Mouse (Mus musculus) hindbrain, embryonic 13.5 days (tissue): ENCODE results near the gene Glyctk. TPM values are rescaled to one million over a fixed set of nuclear protein-coding genes. Genes with fewer than 3 reads are reported as not detected.
"Not testable (repeated sequence)": the region's sequence is repeated elsewhere in the genome, so short reads cannot be mapped to it uniquely, and the experiment has no call there.

Source experiments
- ATAC-seq: fragments of 200-750 bp; cut with Nextera tagmentation; 2 replicates; pipeline ENCODE4 v1.8.0; 2017; ENCODE audit warnings: moderate TSS enrichment; ENCODE audit not compliant: low FRiP score
- H3K27ac ChIP-seq: fragments of 300-500 bp; sonication (generic); 2 replicates; pipeline ENCODE4 v1.5.1; 2015; ENCODE audit warnings: inconsistent platforms, mild to moderate bottlenecking, moderate library complexity
- H3K27me3 ChIP-seq: fragments of 300-500 bp; sonication (generic); 2 replicates; pipeline ENCODE4 v1.6.1; 2015; ENCODE audit warnings: mild to moderate bottlenecking, inconsistent platforms
- H3K36me3 ChIP-seq: fragments of 300-500 bp; sonication (generic); 2 replicates; pipeline ENCODE4 v1.6.1; 2015; ENCODE audit warnings: mild to moderate bottlenecking, inconsistent platforms
- H3K4me1 ChIP-seq: fragments of 300-500 bp; sonication (generic); replicated peaks from 2 replicates; pipeline ENCODE4 v1.6.1; 2015; ENCODE audit warnings: inconsistent platforms
- H3K4me2 ChIP-seq: fragments of 300-500 bp; sonication (generic); 2 replicates; pipeline ENCODE4 v1.6.1; 2015; ENCODE audit warnings: inconsistent platforms, mild to moderate bottlenecking, moderate library complexity
- H3K4me3 ChIP-seq: fragments of 300-500 bp; sonication (generic); 2 replicates; pipeline ENCODE4 v1.5.1; 2015; ENCODE audit warnings: mild to moderate bottlenecking, inconsistent platforms
- H3K9ac ChIP-seq: fragments of 300-500 bp; sonication (generic); 2 replicates; pipeline ENCODE4 v1.6.1; 2015; ENCODE audit warnings: mild to moderate bottlenecking, inconsistent platforms
- H3K9me3 ChIP-seq: fragments of 300-500 bp; sonication (generic); 2 replicates; pipeline ENCODE4 v1.6.1; 2016; ENCODE audit warnings: inconsistent platforms
- WGBS: fragments of 180-500 bp; shearing (Covaris S2); methylation state at CpG from one replicate; pipeline ENCODE4 v1.1.7; 2015; 5-methylcytosine and 5-hydroxymethylcytosine counted together
- polyA plus RNA-seq: library from polyadenylated mRNA; unstranded; fragments of >200 nt; fragmentation: Nextera tagmentation; extraction: Ambion mirVana; gene quantifications from 2 replicates; pipeline ENCODE4 v1.2.1, GENCODE M21; 2015

The Glyctk gene
- polyA plus RNA-seq, 1 experiment from 2014 or later: 5.7 TPM

GRCm38 (mm10) chr9:106173363-106173762 is 15.4 kb upstream of the Glyctk start:
- Histone ChIP-seq H3K27ac (no peak overlapping the region), H3K4me2 (peak overlapping the region; percentile 71), H3K9me3 (no peaks in the 10 kb centered on the region), H3K4me1 (peaks cover 51% of the 10 kb centered on the region), H3K36me3 (peaks cover 19% of the 10 kb centered on the region), H3K27me3 (no peaks in the 10 kb centered on the region), H3K4me3 (peak overlapping the region; percentile 93), H3K9ac (no peak overlapping the region)
- no peak for ATAC-seq
- 56% methylated on average over 2 of the region's 2 CpGs for WGBS

- Histone ChIP-seq H3K9me3 (no peaks in the 10 kb centered on the region), H3K4me1 (peaks cover 51% of the 10 kb centered on the region), H3K27ac (no peak overlapping the region), H3K4me2 (peak overlapping the region; percentile 71), H3K36me3 (peaks cover 12% of the 10 kb centered on the region), H3K27me3 (no peaks in the 10 kb centered on the region), H3K4me3 (peak overlapping the region; percentile 93), H3K9ac (no peak overlapping the region)
- ATAC-seq: no peak
- 30% methylated on average over 3 of the region's 3 CpGs for WGBS
Measured at GRCm38 (mm10) chr9:106172527-106172926, 14.6 kb upstream of the Glyctk start.

GRCm38 (mm10) chr9:106171346-106172158 is 13.6 kb upstream of the Glyctk start:
- H3K9me3 ChIP-seq: no peaks in the 10 kb centered on the region
- H3K4me3 ChIP-seq: peak overlapping the region; percentile 93
- H3K27me3 ChIP-seq: no peaks in the 10 kb centered on the region
- H3K36me3 ChIP-seq: 0 out of 2 replicates have a peak, but pooled peaks cover 3% of the 10 kb centered on the region
- peak overlapping the region; percentile 71 for H3K4me2 ChIP-seq
- peaks cover 51% of the 10 kb centered on the region for H3K4me1 ChIP-seq
- H3K9ac ChIP-seq: peak overlapping the region; percentile 95
- under 1% methylated on average over 30 of the region's 30 CpGs for WGBS
- peak overlapping the region; percentile 99 for H3K27ac ChIP-seq
- ATAC-seq: peak; percentile 70

GRCm38 (mm10) chr9:106170556-106171345 is 12.8 kb upstream of the Glyctk start, which contains the start of gene Wdr82:
Gene Wdr82, plus strand, starts transcription at chr9:106170928.
- WGBS: under 1% methylated on average over 74 of the region's 81 CpGs
- no peaks in the 10 kb centered on the region for H3K27me3 ChIP-seq
- H3K27ac ChIP-seq: peak within 1 kb of the TSS; percentile 99
- peak within 1 kb of the TSS; percentile 95 for H3K9ac ChIP-seq
- no peaks in the 10 kb centered on the region for H3K36me3 ChIP-seq
- peak within 1 kb of the TSS; percentile 93 for H3K4me3 ChIP-seq
- no peaks in the 10 kb centered on the region for H3K9me3 ChIP-seq
- peak within 1 kb of the TSS; percentile 71 for H3K4me2 ChIP-seq
- peak; percentile 89 for ATAC-seq
- peaks cover 44% of the 10 kb centered on the region for H3K4me1 ChIP-seq

GRCm38 (mm10) chr9:106169917-106170316 is 12.0 kb upstream of the Glyctk start:
- 0 out of 2 replicates have a peak overlapping the region, but pooled peaks have one; percentile 99 for H3K27ac ChIP-seq
- peak overlapping the region; percentile 95; the same call in 1 of the 2 replicates for H3K9ac ChIP-seq
- H3K4me3 ChIP-seq: peak overlapping the region; percentile 93
- 44% methylated on average over 6 of the region's 6 CpGs for WGBS
- H3K27me3 ChIP-seq: no peaks in the 10 kb centered on the region
- peaks cover 36% of the 10 kb centered on the region for H3K4me1 ChIP-seq
- peak overlapping the region; percentile 71 for H3K4me2 ChIP-seq
- no peaks in the 10 kb centered on the region for H3K36me3 ChIP-seq
- ATAC-seq: no peak
- H3K9me3 ChIP-seq: no peaks in the 10 kb centered on the region

- H3K36me3 ChIP-seq, H3K9ac ChIP-seq, ATAC-seq, H3K4me2 ChIP-seq, H3K9me3 ChIP-seq, H3K27me3 ChIP-seq, H3K27ac ChIP-seq, H3K4me3 ChIP-seq: not testable (repeated sequence)
- WGBS: 69% methylated on average over 1 of the region's 1 CpGs
- peaks cover 28% of the 10 kb centered on the region for H3K4me1 ChIP-seq
Measured at GRCm38 (mm10) chr9:106169006-106169405, 11.1 kb upstream of the Glyctk start.

GRCm38 (mm10) chr9:106167703-106168102 is 9.8 kb upstream of the Glyctk start:
- 39% methylated on average over 1 of the region's 1 CpGs for WGBS
- Histone ChIP-seq H3K4me3 (no peak overlapping the region), H3K27me3 (no peaks in the 10 kb centered on the region), H3K4me1 (peaks cover 16% of the 10 kb centered on the region), H3K9me3 (no peaks in the 10 kb centered on the region), H3K4me2 (no peak overlapping the region), H3K9ac (no peak overlapping the region), H3K36me3 (no peaks in the 10 kb centered on the region), H3K27ac (no peak overlapping the region)
- ATAC-seq: no peak

GRCm38 (mm10) chr9:106167241-106167640 is 9.3 kb upstream of the Glyctk start:
- Histone ChIP-seq H3K4me3 (no peak overlapping the region), H3K27ac (no peak overlapping the region), H3K4me2 (no peak overlapping the region), H3K36me3 (no peaks in the 10 kb centered on the region), H3K9me3 (no peaks in the 10 kb centered on the region), H3K27me3 (no peaks in the 10 kb centered on the region; the same call in 1 of the 2 replicates), H3K9ac (no peak overlapping the region), H3K4me1 (peaks cover 12% of the 10 kb centered on the region)
- ATAC-seq: no peak
- 82% methylated on average over 3 of the region's 3 CpGs for WGBS

GRCm38 (mm10) chr9:106166709-106167108 is 8.8 kb upstream of the Glyctk start:
- no peaks in the 10 kb centered on the region for H3K9me3 ChIP-seq
- no peak overlapping the region for H3K9ac ChIP-seq
- no peaks in the 10 kb centered on the region for H3K36me3 ChIP-seq
- no peaks in the 10 kb centered on the region; the same call in 1 of the 2 replicates for H3K27me3 ChIP-seq
- ATAC-seq: no peak
- H3K4me3 ChIP-seq: no peak overlapping the region
- peaks cover 8% of the 10 kb centered on the region for H3K4me1 ChIP-seq
- no peak overlapping the region for H3K4me2 ChIP-seq
- 74% methylated on average over 2 of the region's 2 CpGs for WGBS
- H3K27ac ChIP-seq: no peak overlapping the region

GRCm38 (mm10) chr9:106160426-106160825 is 2.5 kb upstream of the Glyctk start:
- no peaks in the 10 kb centered on the region for H3K9me3 ChIP-seq
- H3K4me3 ChIP-seq: peak overlapping the region; percentile 49
- peak overlapping the region; percentile 99 for H3K27ac ChIP-seq
- no peak for ATAC-seq
- H3K36me3 ChIP-seq: no peaks in the 10 kb centered on the region; the same call in 1 of the 2 replicates
- WGBS: 48% methylated on average over 5 of the region's 5 CpGs
- H3K4me2 ChIP-seq: peak overlapping the region; percentile 64
- peak overlapping the region; percentile 73 for H3K9ac ChIP-seq
- peaks cover 34% of the 10 kb centered on the region for H3K4me1 ChIP-seq
- no peaks in the 10 kb centered on the region; the same call in 1 of the 2 replicates for H3K27me3 ChIP-seq

GRCm38 (mm10) chr9:106159784-106160301 is 1.9 kb upstream of the Glyctk start:
- WGBS: 4% methylated on average over 24 of the region's 24 CpGs

GRCm38 (mm10) chr9:106159237-106159636 is 1.3 kb upstream of the Glyctk start:
- WGBS: 87% methylated on average over 9 of the region's 9 CpGs
- Histone ChIP-seq H3K36me3 (peaks cover 12% of the 10 kb centered on the region), H3K4me3 (peak overlapping the region; percentile 49; the same call in 1 of the 2 replicates), H3K4me1 (peaks cover 37% of the 10 kb centered on the region), H3K9ac (no peak overlapping the region; the same call in 1 of the 2 replicates), H3K4me2 (peak overlapping the region; percentile 64), H3K27me3 (no peaks in the 10 kb centered on the region; the same call in 1 of the 2 replicates), H3K9me3 (no peaks in the 10 kb centered on the region), H3K27ac (peak overlapping the region; percentile 23; the same call in 1 of the 2 replicates)
- ATAC-seq: no peak

More at GRCm38 (mm10) chr9:106159784-106160301, 1.9 kb upstream of the Glyctk start:
- Histone ChIP-seq H3K4me2 (peak overlapping the region; percentile 64), H3K4me3 (peak overlapping the region; percentile 49), H3K27ac (peak overlapping the region; percentile 99), H3K9ac (peak overlapping the region; percentile 73), H3K27me3 (no peaks in the 10 kb centered on the region; the same call in 1 of the 2 replicates), H3K9me3 (no peaks in the 10 kb centered on the region), H3K4me1 (peaks cover 37% of the 10 kb centered on the region), H3K36me3 (peaks cover 5% of the 10 kb centered on the region; the same call in 1 of the 2 replicates)
- peak; percentile 67 for ATAC-seq
